22 mouse cellular contexts compared by ENCODE assay signal in the genomic region with DNA sequence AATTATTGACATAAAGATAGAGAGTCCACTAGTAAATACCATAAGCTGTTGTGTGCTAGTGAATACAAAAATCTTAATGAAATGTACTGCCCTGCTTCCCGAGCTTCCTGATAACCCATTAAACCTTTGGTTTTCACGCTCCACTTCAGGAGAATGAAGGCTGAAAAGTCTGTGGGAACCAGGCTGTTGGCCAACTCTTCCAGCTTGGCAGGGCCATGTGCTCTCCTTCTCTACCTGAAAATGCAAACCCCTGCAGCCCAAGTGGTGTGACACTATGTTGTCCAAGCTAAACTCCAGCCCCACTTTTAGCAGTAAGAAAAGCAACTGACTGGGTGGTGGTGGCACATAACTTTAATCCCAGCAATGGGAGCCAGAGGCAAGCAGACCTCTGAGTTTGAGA.
A peak's percentile ranks its signal among the peaks of the same experiment; 100 is the strongest.
DNase-seq lines count a peak whose midpoint lies in the region; ATAC-seq and TF ChIP-seq lines count a peak whose summit lies in the region.
"Had no signal": no experiment of that assay in that cellular context is flagged by ENCODE, and none has a peak within 500 bp of the region (broad histone marks: within the 10 kb centered on the region; RNA-seq: fewer than 3 reads in every experiment).

No protein-coding gene starts in this region.

- DNase-seq in cerebellum, postnatal 10 days = peak; percentile 74 to 78
- DNase-seq in cerebellum, postnatal 36 days = no peak
- DNase-seq in MEL (ENCODE audit: low read depth, low spot score) = no peak
- DNase-seq in B cell, adult 2 months = no peak
- DNase-seq in embryonic facial prominence, embryonic 10.5 days (ENCODE audit: low spot score) = no peak
- DNase-seq: cerebellum, adult 2 months; embryo, embryonic 11 days; forebrain, postnatal 0 days; gastrocnemius, adult 2 months; lung, embryonic 14.5 days; lung, postnatal 4 days had no signal

- H3K36me3 ChIP-seq in megakaryocyte, embryonic 14.5 days (replicated peaks; ENCODE audit: low read length) = no peaks in the 10 kb centered on the region
- peaks cover 0 to 47% of the 10 kb centered on the region in 2 experiments; a peak in 2 of 4 replicates for H3K36me3 ChIP-seq in MEL (ENCODE audit: control insufficient read depth in 1 of 2, insufficient read depth in 2 of 2, low read length in 2 of 2)
- no peaks in the 10 kb centered on the region for H3K36me3 ChIP-seq in liver, embryonic 15.5 days (replicated peaks)
- H3K36me3 ChIP-seq in embryonic facial prominence, embryonic 10.5 days (replicated peaks) = no peaks in the 10 kb centered on the region
- H3K36me3 ChIP-seq: embryonic facial prominence, embryonic 15.5 days; forebrain, embryonic 10.5 days; hindbrain, embryonic 15.5 days; midbrain, embryonic 13.5 days; stomach, embryonic 15.5 days had no signal

- no peak for TF ChIP-seq EP300 in MEL (IDR thresholded peaks at IDR 0.05; ENCODE audit: low read depth in 1 of 2, low read length in 2 of 2)

- no peaks in the 10 kb centered on the region for H3K79me2 ChIP-seq in MEL (ENCODE audit: control insufficient read depth, insufficient read depth, low read length, poor library complexity)

- H3K27me3 ChIP-seq in megakaryocyte, embryonic 14.5 days (replicated peaks) = no peaks in the 10 kb centered on the region
- H3K27me3 ChIP-seq in MEL (ENCODE audit: control insufficient read depth in 1 of 2, insufficient read depth in 2 of 2, low read length in 2 of 2) = no peaks in the 10 kb centered on the region
- no peaks in the 10 kb centered on the region for H3K27me3 ChIP-seq in liver, embryonic 15.5 days
- H3K27me3 ChIP-seq in embryonic facial prominence, embryonic 10.5 days (replicated peaks; ENCODE audit: low read depth, poor library complexity, severe bottlenecking) = no peaks in the 10 kb centered on the region
- H3K27me3 ChIP-seq: embryonic facial prominence, embryonic 15.5 days; hindbrain, embryonic 15.5 days; midbrain, embryonic 13.5 days; stomach, embryonic 15.5 days had no signal

- H3K9ac ChIP-seq in MEL (ENCODE audit: control insufficient read depth, low read depth, low read length, poor library complexity, severe bottlenecking) = peak overlapping the region; percentile 42
- no peak overlapping the region for H3K9ac ChIP-seq in liver, embryonic 15.5 days
- H3K9ac ChIP-seq: embryonic facial prominence, embryonic 15.5 days; forebrain, postnatal 0 days; hindbrain, embryonic 15.5 days; lung, embryonic 14.5 days; midbrain, embryonic 13.5 days; stomach, embryonic 15.5 days had no signal

- H3K4me3 ChIP-seq in megakaryocyte, embryonic 14.5 days (replicated peaks) = peak overlapping the region; percentile 42
- peak overlapping the region in 1 of 2 experiments; percentile 8; a peak in 1 of 4 replicates for H3K4me3 ChIP-seq in MEL (ENCODE audit: control insufficient read depth in 1 of 2, insufficient read depth in 1 of 2, low read depth in 2 of 2, low read length in 2 of 2)
- H3K4me3 ChIP-seq in liver, embryonic 15.5 days (replicated peaks) = no peak overlapping the region
- no peak overlapping the region for H3K4me3 ChIP-seq in embryonic facial prominence, embryonic 10.5 days
- H3K4me3 ChIP-seq: embryonic facial prominence, embryonic 15.5 days; forebrain, embryonic 10.5 days; gastrocnemius, adult 2 months; hindbrain, embryonic 15.5 days; midbrain, embryonic 13.5 days; myocyte; stomach, embryonic 15.5 days had no signal

- ATAC-seq in megakaryocyte, adult 5-6 weeks (ENCODE audit: poor library complexity, severe bottlenecking) = no peak
- no peak for ATAC-seq in liver, embryonic 15.5 days (ENCODE audit: insufficient read depth)
- ATAC-seq: forebrain, postnatal 0 days; intestine, embryonic 16.5 days; midbrain, embryonic 13.5 days had no signal

- no peak overlapping the region; the same call in 1 of the 2 replicates for H3K4me2 ChIP-seq in liver, embryonic 15.5 days
- H3K4me2 ChIP-seq: embryonic facial prominence, embryonic 15.5 days; heart, embryonic 11.5 days; hindbrain, embryonic 15.5 days; lung, embryonic 14.5 days; midbrain, embryonic 13.5 days; stomach, embryonic 15.5 days had no signal

- H3K4me1 ChIP-seq in megakaryocyte, embryonic 14.5 days = peaks cover 55% of the 10 kb centered on the region
- peaks cover 37 to 44% of the 10 kb centered on the region in 2 experiments for H3K4me1 ChIP-seq in MEL (ENCODE audit: control insufficient read depth in 1 of 2, insufficient read depth in 2 of 2, low read length in 2 of 2)
- H3K4me1 ChIP-seq in liver, embryonic 15.5 days (replicated peaks) = peaks cover 45% of the 10 kb centered on the region
- peaks cover 11% of the 10 kb centered on the region for H3K4me1 ChIP-seq in embryonic facial prominence, embryonic 10.5 days
- H3K4me1 ChIP-seq: embryonic facial prominence, embryonic 15.5 days; forebrain, embryonic 10.5 days; hindbrain, embryonic 15.5 days; midbrain, embryonic 13.5 days; stomach, embryonic 15.5 days had no signal

- 17% methylated on average over 2 of the region's 2 CpGs for WGBS in liver, embryonic 15.5 days (ENCODE audit: insufficient replicate concordance)
- 88% methylated on average over 2 of the region's 2 CpGs for WGBS in embryonic facial prominence, embryonic 10.5 days

- TF ChIP-seq CTCF in MEL (IDR thresholded peaks at IDR 0.05 in 2 of 3, conservative IDR thresholded peaks at IDR 0.05 in 1 of 3; ENCODE audit: control insufficient read depth in 1 of 3, insufficient read depth in 1 of 3, low read depth in 2 of 3, low read length in 3 of 3, poor library complexity in 1 of 3, severe bottlenecking in 1 of 3) = no peak

- TF ChIP-seq POLR2A in MEL (IDR thresholded peaks at IDR 0.05; ENCODE audit: control insufficient read depth in 1 of 2, insufficient read depth in 1 of 2, low read depth in 1 of 2, low read length in 2 of 2, poor library complexity in 1 of 2) = no peak

- H3K9me3 ChIP-seq in megakaryocyte, embryonic 14.5 days = no peaks in the 10 kb centered on the region
- H3K9me3 ChIP-seq in MEL (replicated peaks; ENCODE audit: insufficient read depth, low read length) = no peaks in the 10 kb centered on the region
- no peaks in the 10 kb centered on the region for H3K9me3 ChIP-seq in liver, embryonic 15.5 days (replicated peaks)
- no peaks in the 10 kb centered on the region for H3K9me3 ChIP-seq in embryonic facial prominence, embryonic 10.5 days
- H3K9me3 ChIP-seq: embryonic facial prominence, embryonic 15.5 days; forebrain, embryonic 10.5 days; hindbrain, embryonic 15.5 days; midbrain, embryonic 13.5 days; stomach, embryonic 15.5 days had no signal

- H3K27ac ChIP-seq in MEL (ENCODE audit: control insufficient read depth, low read depth, low read length) = peak overlapping the region; percentile 92
- peak overlapping the region; percentile 67 for H3K27ac ChIP-seq in liver, embryonic 15.5 days (replicated peaks)
- no peak overlapping the region for H3K27ac ChIP-seq in embryonic facial prominence, embryonic 10.5 days (replicated peaks)
- H3K27ac ChIP-seq: embryonic facial prominence, embryonic 15.5 days; forebrain, embryonic 10.5 days; gastrocnemius, adult 2 months; hindbrain, embryonic 15.5 days; midbrain, embryonic 13.5 days; stomach, embryonic 15.5 days had no signal

- no peak for TF ChIP-seq RAD21 in MEL (IDR thresholded peaks at IDR 0.05; ENCODE audit: low read depth, low read length)

TF ChIP-seq in MEL, 35 proteins besides CTCF, POLR2A, EP300 and RAD21:
- TF ChIP-seq UBTF (IDR thresholded peaks at IDR 0.05; ENCODE audit: borderline replicate concordance, insufficient read depth, low read depth, low read length) = no peak
- TF ChIP-seq SMC3 (IDR thresholded peaks at IDR 0.05; ENCODE audit: low read depth, low read length) = 0 out of 2 replicates have a peak, but pooled peaks have one; percentile 1

Comparison
In these comparisons a context has a peak if more than half of its experiments do, and no peak if none do; other contexts are left out.
1. DNase-seq: peak in cerebellum, postnatal 10 days (2 of 2); none in cerebellum, postnatal 36 days (0 of 2), MEL (single experiment), B cell, adult 2 months (0 of 2) and embryonic facial prominence, embryonic 10.5 days (single experiment).